Mouse (Mus musculus): ENCODE results near the gene Gpr68.

Gene Gpr68

GRCm38 (mm10) chr12:100907598-100908297 is at the start of gene Gpr68:
Gene Gpr68 (minus strand): TSS chr12:100908198.
- peak; percentile 24 to 43 for DNase-seq

DNA sequence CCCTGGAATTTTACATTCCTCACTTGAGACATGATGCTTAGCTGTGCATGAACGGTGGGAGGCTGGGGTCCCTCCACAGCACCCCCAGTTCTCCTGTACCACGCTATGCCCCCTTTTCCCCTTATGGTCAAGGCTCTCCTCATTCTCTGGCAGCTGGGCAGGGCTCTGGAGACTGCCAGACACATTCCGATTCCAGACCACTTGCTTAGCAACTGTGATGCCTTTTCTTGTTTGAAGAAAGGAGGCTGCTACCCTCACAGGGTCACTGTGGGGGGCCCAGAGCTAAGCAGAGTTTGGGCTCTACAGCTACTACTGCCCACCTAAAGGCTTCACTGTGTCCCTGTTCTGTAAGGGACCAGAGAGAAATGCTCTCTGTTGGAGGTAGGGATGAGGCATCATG is 49.3 kb upstream of the Gpr68 start:
- DNase-seq, result no peak

GRCm38 (mm10) chr12:100956825-100957224 is 48.8 kb upstream of the Gpr68 start:
- peak in 1 of 2 experiments; percentile 49 for DNase-seq

GRCm38 (mm10) chr12:100956028-100956427 is 48.0 kb upstream of the Gpr68 start:
- DNase-seq, result no peak

DNA sequence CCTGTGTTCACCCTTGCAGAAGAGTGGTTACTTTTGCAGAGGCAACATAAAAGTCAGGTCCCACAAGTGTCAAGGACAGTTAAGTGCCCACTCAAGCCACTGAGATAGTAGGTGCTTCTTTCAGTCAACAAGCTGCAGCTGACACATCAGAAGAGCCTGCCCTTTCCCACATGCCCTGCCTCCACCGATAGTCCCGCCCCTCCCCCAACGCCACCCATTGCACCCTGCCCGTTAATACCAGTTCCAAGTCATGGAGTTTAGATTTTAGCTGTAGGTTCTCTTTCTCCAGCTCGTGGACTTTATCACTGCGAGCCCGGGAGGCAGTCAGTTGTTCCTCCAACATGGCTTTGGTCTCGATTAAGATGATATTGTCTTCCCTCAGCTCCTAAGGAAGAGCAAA is 45.9 kb upstream of the Gpr68 start:
- DNase-seq, result no peak

DNA sequence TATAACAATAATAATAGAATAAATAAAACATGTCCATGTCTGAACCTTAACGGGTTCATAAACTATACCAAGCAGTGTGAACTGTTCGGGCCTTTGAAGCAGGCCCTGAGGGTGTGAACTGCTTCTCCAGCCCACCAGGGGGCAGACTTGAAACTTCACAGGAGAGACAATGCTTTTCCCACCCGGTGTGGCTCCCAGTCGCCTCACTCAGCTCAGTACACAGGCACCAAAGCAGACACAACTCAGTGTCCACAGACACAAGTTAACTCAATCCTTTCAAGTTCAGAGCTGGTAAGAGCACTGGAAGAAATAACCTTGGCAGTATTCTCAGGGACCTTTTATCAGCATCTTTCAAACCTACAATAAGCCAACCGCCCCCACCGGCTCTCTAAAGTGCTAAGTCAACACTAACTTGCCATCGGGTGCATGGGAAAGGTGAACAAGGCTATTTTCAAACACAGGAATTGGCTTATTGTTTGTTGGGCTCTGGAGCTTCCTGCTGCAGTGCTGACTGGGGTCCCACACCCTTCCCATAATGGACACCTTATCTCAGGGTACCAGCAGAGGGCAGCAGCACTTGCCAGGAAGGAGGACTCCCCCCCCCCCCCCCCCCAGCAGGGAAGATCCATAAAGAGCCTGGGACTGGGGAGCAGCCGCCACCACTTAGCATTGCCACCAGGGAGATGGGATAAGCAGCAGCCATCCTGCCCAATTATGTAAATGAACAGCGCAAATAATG is 44.4 kb upstream of the Gpr68 start:
- DNase-seq, result peak; percentile 78 to 84

DNA sequence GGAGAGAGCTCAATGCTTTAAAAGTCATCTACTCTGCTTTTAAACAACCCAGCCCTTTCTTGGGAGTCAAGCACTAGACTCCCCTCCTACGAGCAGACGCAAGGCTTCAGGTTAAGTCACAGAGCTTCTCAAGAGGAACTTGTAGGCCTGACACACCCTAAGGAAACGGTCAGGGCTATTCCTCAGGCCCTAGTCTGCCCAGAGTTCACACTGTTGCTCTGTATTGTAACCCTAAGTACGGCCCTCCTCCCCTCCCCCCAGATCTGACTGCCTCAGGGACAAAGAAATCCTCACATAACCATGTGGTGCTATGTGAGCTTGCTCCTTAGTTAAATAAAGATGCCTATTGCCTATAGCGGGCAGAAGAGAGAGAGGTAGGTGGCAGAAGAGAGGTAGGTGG is 41.1 kb upstream of the Gpr68 start:
- DNase-seq, result no peak

- no peak for DNase-seq
These were observed 40.0 kb upstream of the Gpr68 start for GRCm38 (mm10) chr12:100948021-100948420.

GRCm38 (mm10) chr12:100945948-100946347 is 38.0 kb upstream of the Gpr68 start:
- DNase-seq, result no peak

DNA sequence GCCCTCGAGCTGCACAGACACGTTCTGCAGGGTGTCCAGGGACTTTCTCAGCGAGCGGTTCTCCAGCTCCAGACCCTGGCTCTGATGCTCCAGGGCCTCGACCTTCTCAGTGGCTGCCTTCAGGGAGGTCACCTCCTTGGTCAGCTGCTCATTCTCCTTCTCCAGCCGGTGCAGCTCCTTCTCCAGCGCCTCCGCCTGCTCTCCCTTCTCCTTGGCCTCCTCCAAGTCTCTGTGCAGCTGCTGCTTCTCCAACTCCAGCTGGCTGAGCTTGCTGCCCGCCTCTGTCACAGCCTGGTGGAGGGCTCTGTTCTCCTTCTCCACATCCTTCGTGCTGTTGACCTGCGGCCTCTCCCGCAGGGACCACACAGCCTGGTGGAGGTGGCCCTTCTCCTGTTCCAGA is 37.5 kb upstream of the Gpr68 start:
- DNase-seq, result peak in 1 of 2 experiments; percentile 39

DNA sequence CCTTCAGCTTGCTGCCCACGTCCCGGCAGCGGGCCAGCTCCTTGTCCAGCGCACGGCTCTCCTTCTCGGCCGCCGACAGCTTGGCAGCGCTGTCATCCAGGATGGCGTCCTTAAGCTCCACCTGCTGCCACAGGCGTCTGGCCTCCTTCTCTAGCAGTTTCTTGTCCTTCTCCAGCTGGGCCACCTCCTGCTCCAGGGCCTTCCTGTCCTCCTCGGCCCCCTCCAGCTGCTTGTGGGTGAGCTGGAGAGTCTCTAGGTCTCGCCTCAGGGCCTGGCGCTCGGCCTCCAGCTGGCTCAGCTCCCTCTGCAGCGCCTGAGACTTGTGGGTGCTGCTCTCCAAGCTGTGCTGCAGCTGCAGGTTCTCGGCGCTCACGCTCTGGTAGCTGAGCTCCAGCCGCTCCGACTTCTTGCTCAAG is 36.9 kb upstream of the Gpr68 start:
- DNase-seq, result peak; percentile 45 to 80

GRCm38 (mm10) chr12:100943146-100943545 is 35.1 kb upstream of the Gpr68 start:
- DNase-seq, result no peak

GRCm38 (mm10) chr12:100941361-100941760 is 33.4 kb upstream of the Gpr68 start:
- peak in 1 of 2 experiments; percentile 72 for DNase-seq

GRCm38 (mm10) chr12:100937441-100938360 is 29.7 kb upstream of the Gpr68 start:
- DNase-seq, result peak; percentile 44 to 45

- DNase-seq, result no peak
These were observed 28.7 kb upstream of the Gpr68 start for GRCm38 (mm10) chr12:100936737-100937136.

DNA sequence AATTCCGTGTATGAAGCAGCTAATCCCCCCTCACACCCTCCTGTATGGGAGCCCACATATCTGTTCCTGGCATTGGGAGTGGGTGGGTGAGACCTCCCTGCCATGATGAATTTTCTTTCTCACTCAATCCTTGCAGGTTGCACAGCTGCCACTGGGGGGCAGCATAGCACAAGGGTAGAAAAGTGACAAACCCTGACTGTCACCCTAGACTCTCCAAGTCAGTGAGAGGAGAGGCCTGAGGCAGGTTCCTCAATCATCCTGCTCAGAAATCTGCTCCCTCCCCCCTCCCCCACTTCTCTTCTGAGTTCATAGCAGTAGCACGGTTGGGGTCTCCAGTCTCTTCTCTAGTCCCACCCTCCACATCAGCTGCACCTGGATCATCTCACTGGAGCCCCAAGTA is 28.1 kb upstream of the Gpr68 start:
- DNase-seq, result peak; percentile 72 to 84

GRCm38 (mm10) chr12:100934796-100935195 is 26.8 kb upstream of the Gpr68 start:
- DNase-seq, result no peak

DNA sequence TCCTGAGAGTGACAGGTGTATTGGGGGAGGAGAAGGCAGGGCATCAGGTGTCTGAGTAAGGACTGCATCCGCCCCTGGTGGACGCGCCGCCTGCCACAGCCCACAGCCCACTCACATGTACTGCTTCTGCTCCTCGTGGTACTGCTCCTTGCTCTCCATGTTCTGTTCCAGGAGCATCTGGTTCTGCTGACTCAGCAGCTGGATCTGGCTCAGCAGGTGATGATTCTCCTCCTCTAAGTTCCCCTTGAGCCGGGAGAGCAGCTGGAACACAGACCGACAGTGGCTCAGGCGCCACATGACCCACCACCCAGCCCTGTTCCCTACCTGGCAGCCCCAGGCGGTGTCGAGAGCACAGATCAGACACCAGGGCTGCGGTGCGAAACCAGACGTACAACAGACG is 23.7 kb upstream of the Gpr68 start:
- DNase-seq, result no peak

DNA sequence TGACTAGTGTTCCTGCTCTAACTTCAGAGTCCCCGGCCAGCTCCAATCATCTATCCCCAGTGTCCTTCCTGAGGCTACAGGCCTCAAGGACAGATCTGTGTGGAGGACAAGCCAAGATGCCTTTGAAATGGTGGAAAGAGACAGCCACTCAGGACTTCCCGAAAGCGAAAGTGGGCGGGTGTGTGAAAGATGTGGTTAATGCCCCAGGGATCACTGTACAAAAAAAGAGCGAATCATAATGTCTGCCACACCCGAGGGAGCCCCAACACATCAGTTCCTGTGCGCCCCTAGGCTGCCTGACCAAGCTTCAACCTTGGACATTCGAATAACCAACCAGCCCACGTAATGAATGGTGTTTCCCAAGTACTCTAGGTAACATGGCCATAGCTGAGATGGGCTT is 20.3 kb upstream of the Gpr68 start:
- no peak for DNase-seq

DNA sequence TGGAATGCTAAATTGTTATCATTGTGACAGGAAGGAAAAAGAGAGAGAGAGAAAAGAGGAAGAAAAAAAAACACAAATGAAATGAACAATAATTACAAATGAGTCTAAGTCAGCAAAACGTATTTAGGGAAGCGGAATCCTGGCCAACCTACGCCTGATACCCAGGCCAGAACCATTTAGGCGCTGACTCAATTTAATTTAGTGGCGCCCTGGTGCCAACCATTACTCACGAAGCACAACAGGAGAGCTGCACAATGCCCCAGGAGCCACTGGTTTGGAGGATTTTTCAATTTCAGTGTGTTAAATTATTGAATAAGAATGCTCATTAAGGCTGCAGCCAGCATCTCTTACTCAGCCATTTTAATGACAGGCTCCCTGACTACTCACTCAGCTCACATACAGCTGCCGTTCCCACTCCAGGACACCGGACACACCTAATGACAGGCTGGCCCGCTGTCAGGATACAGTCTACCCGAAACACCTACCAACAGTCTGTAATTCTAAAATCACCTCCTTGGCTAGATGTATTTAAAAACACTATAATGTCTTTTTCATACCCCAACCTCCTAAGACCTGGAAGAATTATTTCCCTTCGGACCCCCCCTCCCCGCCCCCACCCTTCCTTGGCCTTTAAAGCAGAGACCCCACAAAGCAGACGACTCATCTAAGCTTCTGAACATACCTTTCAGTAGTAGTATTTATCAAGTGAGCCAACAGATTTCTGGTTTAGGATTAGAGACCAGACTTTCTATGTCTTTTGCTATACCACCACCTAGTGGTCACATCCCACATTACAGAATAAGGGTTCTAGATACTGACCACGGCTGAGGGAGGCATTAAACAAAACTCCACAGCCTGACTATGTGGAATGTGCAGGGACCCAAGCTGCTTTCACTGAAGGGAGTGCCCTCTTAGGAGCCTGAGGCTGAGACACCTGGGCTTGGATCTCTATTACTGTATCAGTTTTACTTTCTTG is 17.9 kb upstream of the Gpr68 start:
- peak in 1 of 2 experiments; percentile 69 for DNase-seq

- no peak for DNase-seq
These were observed 16.8 kb upstream of the Gpr68 start for GRCm38 (mm10) chr12:100924646-100925339.

Data from lung, postnatal 4 days (tissue).